Mouse (Mus musculus) ovary, adult 2 months (tissue): ENCODE measurements around the gene Asprv1. TPM values are rescaled to one million over a fixed set of nuclear protein-coding genes. Genes with fewer than 3 reads are reported as not detected.

Source experiments
- polyA plus RNA-seq: library from polyadenylated mRNA; depleted of rRNA; stranded (reverse); fragments of >200 nt; gene quantifications from 2 replicates; pipeline ENCODE4 v1.2.3, GENCODE M21; 2012; rRNA removed

The Asprv1 gene
- polyA plus RNA-seq, result 0.16 and 0.33 TPM in 2 replicates

DNA sequence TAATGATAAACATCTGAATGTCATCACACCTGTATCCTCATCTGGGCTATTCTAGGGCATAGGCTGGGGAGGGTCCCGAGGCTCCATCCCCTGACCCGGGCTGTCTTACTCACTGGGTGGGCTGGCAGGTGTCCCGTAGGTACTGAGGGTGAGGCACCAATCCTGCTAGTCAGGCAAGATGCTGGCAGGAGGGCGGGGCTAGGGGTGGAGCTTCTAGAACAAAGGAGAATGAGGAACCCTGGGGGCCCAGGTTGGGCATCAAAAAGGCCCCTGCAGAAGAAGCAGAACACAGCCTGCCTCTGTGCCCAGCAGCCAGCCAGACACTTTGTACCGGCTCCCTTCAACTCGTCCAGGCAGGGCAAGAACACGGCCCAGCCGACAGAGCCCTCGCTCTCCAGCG lies at the start of gene Asprv1:
Gene Asprv1 (plus strand): TSS at position 219 of the 400 bp plus-strand sequence.

DNA sequence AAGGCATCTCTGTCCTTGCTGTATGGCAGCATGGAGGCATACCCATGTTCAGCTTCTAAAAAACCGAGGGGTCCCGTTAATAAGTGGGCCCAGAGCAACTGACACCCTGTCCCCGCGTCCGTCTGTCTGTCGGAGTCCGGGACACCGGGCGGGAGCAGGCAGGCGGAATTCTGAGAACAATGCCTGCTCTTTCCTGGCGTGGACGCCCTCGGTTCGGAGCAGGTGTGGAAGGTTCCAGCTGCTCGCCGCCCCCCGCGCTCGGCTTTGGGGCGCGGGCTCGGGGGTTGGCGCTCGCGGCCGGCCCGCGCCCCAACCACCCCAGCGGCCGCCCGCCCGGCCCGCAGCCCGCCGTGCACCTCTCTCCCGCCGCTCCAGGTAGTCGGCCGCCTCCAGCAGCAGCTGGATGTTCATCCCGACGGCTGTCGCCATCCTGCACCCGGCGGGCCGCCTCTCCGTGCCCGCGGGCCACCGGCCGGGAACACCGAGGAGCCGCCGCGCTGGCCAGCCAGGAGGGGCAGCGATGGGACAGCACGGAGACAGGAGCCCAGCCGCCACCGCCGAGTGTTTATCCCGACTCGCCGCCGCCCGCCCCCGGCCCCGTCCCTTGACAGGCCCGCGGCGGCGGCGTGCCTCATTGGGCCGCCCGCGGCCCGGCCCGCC lies 40.7 kb downstream of the Asprv1 start, which contains the start of gene Mxd1:
Gene Mxd1 (minus strand): TSS at position 582 of the 660 bp plus-strand sequence.

Other genes with a start within 250 kb of the Asprv1 start
- gene Pcyox1, start 231.0 kb upstream of the Asprv1 start, polyA plus RNA-seq, result 67.7 and 78.4 TPM in 2 replicates
- gene Tia1, start 223.9 kb upstream of the Asprv1 start, polyA plus RNA-seq, result 26.0 and 28.2 TPM in 2 replicates
- gene Gm44790, start 201.5 kb upstream of the Asprv1 start, polyA plus RNA-seq, result 47.8 and 54.1 TPM in 2 replicates
- 12.6 and 15.4 TPM in 2 replicates for gene C87436, start 189.8 kb upstream of the Asprv1 start, polyA plus RNA-seq
- gene Pcbp1, start 101.8 kb upstream of the Asprv1 start, polyA plus RNA-seq, result 380 and 387 TPM in 2 replicates
- 11.3 TPM in 2 replicates for gene Mxd1, start 41.0 kb downstream of the Asprv1 start, polyA plus RNA-seq
- 5.1 and 5.8 TPM in 2 replicates for gene Snrnp27, start 56.4 kb downstream of the Asprv1 start, polyA plus RNA-seq
- gene Gmcl1, start 105.2 kb downstream of the Asprv1 start, polyA plus RNA-seq, result 13.4 and 20.9 TPM in 2 replicates
- gene Anxa4, start 165.4 kb downstream of the Asprv1 start, polyA plus RNA-seq, result 61.5 and 64.6 TPM in 2 replicates
- 31.4 and 38.9 TPM in 2 replicates for gene Aak1, start 221.4 kb downstream of the Asprv1 start, polyA plus RNA-seq